Mouse (Mus musculus) forebrain, embryonic 10.5 days (tissue): ENCODE data around the gene Agpat3. TPM values are rescaled to one million over a fixed set of nuclear protein-coding genes. Genes with fewer than 3 reads are reported as not detected.

Source experiments
- DNase-seq: peaks from one replicate; pipeline ENCODE4 v3.0.0-alpha.2; 2017; ENCODE audit warnings: low spot score; ENCODE audit errors: extremely low spot score
- H3K27ac ChIP-seq: fragments of 300-500 bp; sonication (generic); 2 replicates; pipeline ENCODE4 v1.5.1; 2016; ENCODE audit warnings: mild to moderate bottlenecking
- H3K27me3 ChIP-seq: fragments of 300-500 bp; sonication (generic); 2 replicates; pipeline ENCODE4 v1.6.1; 2016; ENCODE audit warnings: mild to moderate bottlenecking; ENCODE audit not compliant: poor library complexity, severe bottlenecking
- H3K36me3 ChIP-seq: fragments of 300-500 bp; sonication (generic); replicated peaks from 2 replicates; pipeline ENCODE4 v1.6.1; 2016; ENCODE audit warnings: mild to moderate bottlenecking, moderate library complexity
- H3K4me1 ChIP-seq: fragments of 300-500 bp; sonication (generic); 2 replicates; pipeline ENCODE4 v1.6.1; 2016
- H3K4me3 ChIP-seq: fragments of 300-500 bp; sonication (generic); 2 replicates; pipeline ENCODE4 v1.5.1; 2016; ENCODE audit warnings: mild to moderate bottlenecking, moderate library complexity
- H3K9me3 ChIP-seq: fragments of 300-500 bp; sonication (generic); 2 replicates; pipeline ENCODE4 v1.6.1; 2016; ENCODE audit warnings: mild to moderate bottlenecking, moderate library complexity
- WGBS: fragments of 180-500 bp; shearing (Covaris S2); methylation state at CpG from one replicate; pipeline ENCODE4 v1.1.7; 2016; 5-methylcytosine and 5-hydroxymethylcytosine counted together
- polyA plus RNA-seq: library from polyadenylated mRNA; unstranded; fragments of >200 nt; fragmentation: Nextera tagmentation; extraction: Ambion mirVana; gene quantifications from 2 replicates; pipeline ENCODE4 v1.2.1, GENCODE M21; 2016

Agpat3 gene
- polyA plus RNA-seq = 36.8 and 37.7 TPM in 2 replicates

DNA sequence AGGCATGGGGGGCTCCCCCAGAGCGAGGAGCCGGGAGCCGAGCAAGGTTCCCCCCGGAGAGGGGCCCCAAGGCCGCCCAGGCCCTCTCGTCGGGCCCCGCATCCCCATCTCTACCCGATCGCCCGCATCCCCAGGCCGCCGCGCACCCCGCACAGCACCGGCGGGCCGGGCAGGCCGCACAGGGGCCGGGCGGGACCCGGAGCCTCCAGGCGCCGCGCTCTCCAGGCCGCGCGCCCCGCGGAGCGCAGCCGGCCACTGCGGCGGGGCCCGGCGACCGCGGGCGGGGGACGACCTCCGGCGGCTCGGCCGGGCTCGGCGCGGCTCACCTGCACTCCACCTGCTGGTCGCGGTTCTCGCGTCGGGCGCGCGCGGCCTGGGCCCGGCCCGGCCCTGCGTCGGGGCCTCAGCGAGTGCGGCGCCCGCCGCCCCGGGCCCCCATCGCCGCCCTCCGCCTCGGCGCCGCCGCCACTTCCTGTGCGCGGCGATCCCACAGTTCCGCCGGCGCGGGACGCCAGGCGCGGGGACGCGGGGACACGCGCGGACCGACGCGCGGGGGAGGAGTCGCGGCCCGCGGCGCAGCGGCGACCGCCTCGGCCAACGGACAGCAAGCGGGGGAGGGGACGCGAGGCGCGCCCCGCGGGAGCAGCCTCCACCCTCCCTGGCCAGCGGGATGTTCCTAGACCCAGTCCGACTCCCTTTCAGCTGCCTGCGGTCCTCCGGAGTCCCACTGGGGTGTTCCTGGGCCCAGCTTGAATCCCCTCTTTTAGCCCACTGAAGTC is at the start of gene Agpat3:
TSS of gene Agpat3 (minus strand) at position 603 of the 779 bp plus-strand sequence.
- 0 out of 2 replicates have a peak, but pooled peaks cover 5% of the 10 kb centered on the region for H3K27me3 ChIP-seq
- peak within 1 kb of the TSS; percentile 95 for H3K27ac ChIP-seq
- DNase-seq = peak; percentile 61
- peak within 1 kb of the TSS; percentile 96 for H3K4me3 ChIP-seq
- under 1% methylated on average over 108 of the region's 113 CpGs for WGBS
- peaks cover 38% of the 10 kb centered on the region for H3K4me1 ChIP-seq
- no peaks in the 10 kb centered on the region for H3K9me3 ChIP-seq
- peaks cover 9% of the 10 kb centered on the region; the same call in 1 of the 2 replicates for H3K36me3 ChIP-seq

DNA sequence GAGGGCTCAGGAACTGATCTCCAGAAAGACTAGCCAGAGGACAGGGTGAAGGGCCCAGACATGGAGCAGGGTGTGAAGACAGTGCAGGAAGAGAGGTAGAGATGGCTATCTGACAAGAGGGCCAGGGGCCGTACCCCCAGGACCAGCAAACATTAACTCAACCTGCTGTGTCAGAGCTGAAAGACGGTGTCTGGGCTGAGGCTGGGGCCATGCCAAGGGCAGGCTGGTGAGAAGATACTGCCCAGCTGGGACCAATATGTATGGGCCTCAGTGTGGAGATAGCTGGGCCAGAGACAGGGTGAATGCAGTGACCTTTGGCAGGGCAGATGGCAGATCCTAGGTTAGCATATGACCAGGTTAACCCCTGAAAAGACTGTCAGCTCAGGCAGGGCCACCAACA is 48.8 kb upstream of the Agpat3 start:
- Histone ChIP-seq H3K27me3 (peaks cover 8% of the 10 kb centered on the region), H3K4me1 (peaks cover 19% of the 10 kb centered on the region), H3K36me3 (peaks cover 77% of the 10 kb centered on the region), H3K9me3 (no peaks in the 10 kb centered on the region), H3K27ac (no peak overlapping the region), H3K4me3 (no peak overlapping the region)
- DNase-seq = no peak
- 88% methylated on average over 2 of the region's 2 CpGs for WGBS

- no peak overlapping the region for H3K27ac ChIP-seq
- H3K4me3 ChIP-seq = no peak overlapping the region
- no peak for DNase-seq
- no peaks in the 10 kb centered on the region for H3K9me3 ChIP-seq
- WGBS = 50% methylated on average over 17 of the region's 17 CpGs
- peaks cover 28% of the 10 kb centered on the region for H3K4me1 ChIP-seq
- peaks cover 8% of the 10 kb centered on the region for H3K27me3 ChIP-seq
- peaks cover 58% of the 10 kb centered on the region for H3K36me3 ChIP-seq
Observed at GRCm38 (mm10) chr10:78399090-78399657, 46.9 kb upstream of the Agpat3 start.

- no peaks in the 10 kb centered on the region for H3K9me3 ChIP-seq
- 68% methylated on average over 4 of the region's 4 CpGs for WGBS
Observed at GRCm38 (mm10) chr10:78396625-78396885, 44.3 kb upstream of the Agpat3 start.

GRCm38 (mm10) chr10:78395819-78396624 is 43.7 kb upstream of the Agpat3 start:
- H3K36me3 ChIP-seq = peaks cover 26% of the 10 kb centered on the region
- peaks cover 37% of the 10 kb centered on the region for H3K4me1 ChIP-seq
- peaks cover 29% of the 10 kb centered on the region for H3K27me3 ChIP-seq
- 3% methylated on average over 17 of the region's 17 CpGs for WGBS
- peak overlapping the region; percentile 76 for H3K27ac ChIP-seq
- H3K4me3 ChIP-seq = peak overlapping the region; percentile 33
- no peaks in the 10 kb centered on the region for H3K9me3 ChIP-seq
- peak; percentile 98 for DNase-seq

More at GRCm38 (mm10) chr10:78396625-78396885, 44.3 kb upstream of the Agpat3 start:
- peaks cover 32% of the 10 kb centered on the region for H3K36me3 ChIP-seq
- peaks cover 24% of the 10 kb centered on the region for H3K27me3 ChIP-seq
- peak overlapping the region; percentile 76; the same call in 1 of the 2 replicates for H3K27ac ChIP-seq
- H3K4me1 ChIP-seq = peaks cover 36% of the 10 kb centered on the region
- H3K4me3 ChIP-seq = 0 out of 2 replicates have a peak overlapping the region, but pooled peaks have one; percentile 33
- DNase-seq = no peak

DNA sequence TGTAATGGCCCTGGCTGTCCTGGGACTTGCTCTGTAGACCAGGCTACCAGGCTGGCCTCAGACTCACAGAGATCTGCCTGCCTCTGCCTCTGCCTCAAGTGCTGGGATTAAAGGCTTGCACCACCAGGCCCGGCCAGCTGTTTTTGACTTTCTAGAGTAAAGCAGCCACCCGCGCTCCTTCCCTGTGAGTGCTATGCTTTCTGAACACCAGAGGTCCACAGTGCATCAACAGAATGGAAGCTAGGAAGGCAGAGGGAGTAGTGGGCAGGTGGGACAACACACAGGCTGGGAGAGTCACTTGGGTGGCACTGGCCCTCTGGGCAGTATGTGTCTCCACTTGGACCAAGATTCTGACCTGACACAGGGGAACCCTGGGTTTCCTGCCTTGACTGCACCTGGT is 43.1 kb upstream of the Agpat3 start:
- Histone ChIP-seq H3K27me3 (peaks cover 36% of the 10 kb centered on the region), H3K4me3 (no peak overlapping the region), H3K36me3 (peaks cover 20% of the 10 kb centered on the region), H3K27ac (peak overlapping the region; percentile 76), H3K9me3 (no peaks in the 10 kb centered on the region), H3K4me1 (peaks cover 40% of the 10 kb centered on the region)
- DNase-seq = no peak
- WGBS = 85% methylated on average over 3 of the region's 3 CpGs

DNA sequence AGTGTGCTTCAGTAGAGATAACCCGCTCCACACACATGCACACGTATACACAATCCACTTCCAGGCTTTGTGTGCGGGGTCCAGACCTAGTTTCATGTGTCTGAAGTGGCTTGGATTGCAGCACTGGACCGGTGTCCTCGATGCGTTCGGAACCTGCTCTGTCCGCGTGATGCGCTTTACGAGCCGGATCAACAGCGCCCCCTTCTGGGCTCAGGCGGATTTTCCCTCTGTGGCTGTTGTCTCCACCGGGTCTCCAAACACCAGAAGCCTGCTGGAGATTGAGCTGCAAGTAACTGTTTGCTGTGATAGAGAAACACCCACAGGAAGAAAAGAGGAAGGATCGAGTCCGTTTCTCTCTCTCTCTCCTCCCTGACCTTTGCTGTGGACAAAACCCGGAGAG is 39.8 kb upstream of the Agpat3 start:
- Histone ChIP-seq H3K36me3 (no peaks in the 10 kb centered on the region), H3K9me3 (no peaks in the 10 kb centered on the region), H3K4me3 (0 out of 2 replicates have a peak overlapping the region, but pooled peaks have one; percentile 5), H3K27me3 (peaks cover 57% of the 10 kb centered on the region), H3K4me1 (peaks cover 27% of the 10 kb centered on the region), H3K27ac (no peak overlapping the region)
- 3% methylated on average over 18 of the region's 18 CpGs for WGBS
- DNase-seq = peak; percentile 77

- H3K4me1 ChIP-seq = peaks cover 20% of the 10 kb centered on the region
- no peak overlapping the region for H3K27ac ChIP-seq
- peaks cover 53% of the 10 kb centered on the region for H3K27me3 ChIP-seq
- H3K36me3 ChIP-seq = no peaks in the 10 kb centered on the region
- 13% methylated on average over 4 of the region's 4 CpGs for WGBS
- no peak for DNase-seq
- no peak overlapping the region for H3K4me3 ChIP-seq
- no peaks in the 10 kb centered on the region for H3K9me3 ChIP-seq
Observed at GRCm38 (mm10) chr10:78390982-78391470, 38.7 kb upstream of the Agpat3 start.

DNA sequence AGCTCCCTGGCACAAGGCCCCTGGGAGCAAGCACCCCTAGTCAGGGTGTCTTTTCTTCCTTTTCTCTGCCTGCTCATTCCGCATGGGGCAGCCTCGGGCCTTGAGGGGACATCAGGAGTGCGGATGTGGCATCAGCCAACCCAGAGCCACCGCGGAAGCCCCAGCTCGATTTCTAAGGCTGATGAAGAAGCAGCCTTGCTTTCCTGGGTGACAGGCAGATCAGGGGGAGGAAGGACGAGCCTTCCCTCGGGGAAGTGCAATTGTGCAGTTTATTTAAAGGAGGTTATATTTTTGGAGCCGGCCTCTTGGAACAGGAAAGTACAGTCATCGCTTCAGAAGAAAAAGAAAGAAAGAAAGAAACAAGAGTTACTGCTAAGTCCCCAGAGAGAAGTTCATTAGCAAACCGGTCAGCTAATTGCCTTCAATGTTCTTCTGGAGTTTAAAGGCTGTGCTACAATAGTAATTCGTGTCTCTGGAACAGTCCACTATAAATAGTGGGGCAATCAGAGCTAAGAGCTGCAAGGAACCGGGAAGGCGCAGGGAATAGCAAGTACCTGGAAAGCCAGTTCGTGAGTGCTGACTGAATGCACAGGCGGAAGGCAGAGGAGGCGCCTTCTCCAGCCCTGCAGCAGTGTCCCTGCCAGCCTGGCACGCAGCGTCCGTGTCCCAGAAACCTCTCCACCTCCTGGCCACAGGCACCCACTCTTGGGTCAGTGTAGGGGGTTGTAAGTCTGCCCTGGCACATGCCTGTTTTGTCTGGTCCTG is 36.1 kb upstream of the Agpat3 start:
- Histone ChIP-seq H3K9me3 (no peaks in the 10 kb centered on the region), H3K4me3 (no peak overlapping the region), H3K27me3 (peaks cover 53% of the 10 kb centered on the region), H3K27ac (no peak overlapping the region), H3K36me3 (no peaks in the 10 kb centered on the region), H3K4me1 (0 out of 2 replicates have a peak, but pooled peaks cover 11% of the 10 kb centered on the region)
- WGBS = 66% methylated on average over 20 of the region's 20 CpGs
- DNase-seq = no peak

DNA sequence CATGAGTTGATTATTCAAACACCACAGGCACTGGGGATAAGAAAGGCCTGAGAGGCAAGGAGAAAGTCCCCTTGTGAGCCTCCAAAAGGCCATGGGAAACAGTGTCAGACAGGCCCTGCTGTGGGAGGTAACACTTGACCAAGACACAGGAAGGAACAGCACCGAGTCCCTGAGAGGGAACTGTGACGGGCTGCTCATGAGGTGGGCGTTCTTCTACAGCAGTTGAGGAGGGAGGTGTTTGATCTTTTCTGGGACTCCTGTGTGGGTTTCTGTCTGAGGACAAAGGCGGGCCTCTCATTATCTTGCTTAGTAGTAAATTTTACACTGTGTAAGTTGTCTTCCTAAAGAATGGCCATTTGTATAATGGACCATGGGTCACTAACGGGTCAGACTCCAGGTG is 33.2 kb upstream of the Agpat3 start:
- no peak overlapping the region for H3K4me3 ChIP-seq
- DNase-seq = no peak
- H3K27me3 ChIP-seq = peaks cover 27% of the 10 kb centered on the region
- 87% methylated on average over 5 of the region's 5 CpGs for WGBS
- H3K9me3 ChIP-seq = no peaks in the 10 kb centered on the region
- no peak overlapping the region for H3K27ac ChIP-seq
- no peaks in the 10 kb centered on the region for H3K36me3 ChIP-seq
- no peaks in the 10 kb centered on the region for H3K4me1 ChIP-seq

GRCm38 (mm10) chr10:78383567-78383966 is 31.3 kb upstream of the Agpat3 start:
- H3K27me3 ChIP-seq = peaks cover 7% of the 10 kb centered on the region
- no peaks in the 10 kb centered on the region for H3K4me1 ChIP-seq
- H3K27ac ChIP-seq = no peak overlapping the region
- H3K36me3 ChIP-seq = no peaks in the 10 kb centered on the region
- DNase-seq = no peak
- peaks cover under 1% of the 10 kb centered on the region; the same call in 1 of the 2 replicates for H3K9me3 ChIP-seq
- WGBS = 74% methylated on average over 3 of the region's 3 CpGs
- no peak overlapping the region for H3K4me3 ChIP-seq

GRCm38 (mm10) chr10:78378516-78378915 is 26.2 kb upstream of the Agpat3 start:
- WGBS = 95% methylated on average over 7 of the region's 7 CpGs

More at GRCm38 (mm10) chr10:78378516-78378915, 26.2 kb upstream of the Agpat3 start:
- peaks cover 3% of the 10 kb centered on the region; the same call in 1 of the 2 replicates for H3K9me3 ChIP-seq
- no peaks in the 10 kb centered on the region for H3K4me1 ChIP-seq
- H3K4me3 ChIP-seq = no peak overlapping the region
- no peak for DNase-seq
- H3K27ac ChIP-seq = no peak overlapping the region
- H3K27me3 ChIP-seq = no peaks in the 10 kb centered on the region
- H3K36me3 ChIP-seq = no peaks in the 10 kb centered on the region
